Mouse (Mus musculus) midbrain, embryonic 13.5 days (tissue): ENCODE measurements at regions not wholly inside any gene's neighbourhood (a gene's known extent, or its start where the extent isn't known, plus 50 kb on each side); places are given as distances from the start of the nearest gene placed in this dataset.

Experiments used
- ATAC-seq: fragments of 200-750 bp; cut with Nextera tagmentation; 2 replicates; pipeline ENCODE4 v1.8.0; 2017; ENCODE audit warnings: mild to moderate bottlenecking, moderate TSS enrichment, moderate library complexity
- H3K27ac ChIP-seq: fragments of 300-500 bp; sonication (generic); 2 replicates; pipeline ENCODE4 v1.5.1; 2015; ENCODE audit warnings: inconsistent platforms, mild to moderate bottlenecking, moderate library complexity
- H3K27me3 ChIP-seq: fragments of 300-500 bp; sonication (generic); 2 replicates; pipeline ENCODE4 v1.6.1; 2015; ENCODE audit warnings: mild to moderate bottlenecking, inconsistent platforms
- H3K36me3 ChIP-seq: fragments of 300-500 bp; sonication (generic); 2 replicates; pipeline ENCODE4 v1.6.1; 2015; ENCODE audit warnings: mild to moderate bottlenecking, inconsistent platforms
- H3K4me1 ChIP-seq: fragments of 300-500 bp; sonication (generic); replicated peaks from 2 replicates; pipeline ENCODE4 v1.6.1; 2015; ENCODE audit warnings: inconsistent platforms
- H3K4me2 ChIP-seq: fragments of 300-500 bp; sonication (generic); replicated peaks from 2 replicates; pipeline ENCODE4 v1.6.1; 2015; ENCODE audit warnings: moderate library complexity, mild to moderate bottlenecking, inconsistent platforms
- H3K4me3 ChIP-seq: fragments of 300-500 bp; sonication (generic); replicated peaks from 2 replicates; pipeline ENCODE4 v1.5.1; 2015; ENCODE audit warnings: mild to moderate bottlenecking, inconsistent platforms
- H3K9ac ChIP-seq: fragments of 300-500 bp; sonication (generic); replicated peaks from 2 replicates; pipeline ENCODE4 v1.6.1; 2015; ENCODE audit warnings: mild to moderate bottlenecking, inconsistent platforms
- H3K9me3 ChIP-seq: fragments of 300-500 bp; sonication (generic); 2 replicates; pipeline ENCODE4 v1.6.1; 2016; ENCODE audit warnings: mild to moderate bottlenecking, inconsistent platforms
- WGBS: fragments of 180-500 bp; shearing (Covaris S2); methylation state at CpG from one replicate; pipeline ENCODE4 v1.1.7; 2015; 5-methylcytosine and 5-hydroxymethylcytosine counted together

DNA sequence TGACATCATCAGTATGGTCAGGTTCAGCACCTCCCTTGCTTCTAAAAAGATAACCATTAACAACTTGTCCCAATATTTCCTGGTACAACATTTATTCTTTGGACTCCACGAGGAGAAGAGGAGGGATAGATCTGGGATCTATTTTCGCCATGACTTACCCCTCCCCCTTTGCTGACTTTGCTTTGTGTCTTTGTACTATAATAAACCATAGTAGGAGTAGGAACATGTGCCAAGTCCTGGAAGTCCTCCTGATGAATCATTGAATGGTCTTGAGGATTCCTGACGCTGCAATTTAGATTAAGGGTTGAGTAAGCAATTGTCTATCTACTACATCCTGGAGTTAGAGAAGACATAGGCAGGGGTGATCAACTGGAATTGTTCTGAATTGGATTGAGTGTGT, 71.2 kb downstream of the Rbm11 start:
- 83% methylated on average over 3 of the region's 3 CpGs for WGBS

DNA sequence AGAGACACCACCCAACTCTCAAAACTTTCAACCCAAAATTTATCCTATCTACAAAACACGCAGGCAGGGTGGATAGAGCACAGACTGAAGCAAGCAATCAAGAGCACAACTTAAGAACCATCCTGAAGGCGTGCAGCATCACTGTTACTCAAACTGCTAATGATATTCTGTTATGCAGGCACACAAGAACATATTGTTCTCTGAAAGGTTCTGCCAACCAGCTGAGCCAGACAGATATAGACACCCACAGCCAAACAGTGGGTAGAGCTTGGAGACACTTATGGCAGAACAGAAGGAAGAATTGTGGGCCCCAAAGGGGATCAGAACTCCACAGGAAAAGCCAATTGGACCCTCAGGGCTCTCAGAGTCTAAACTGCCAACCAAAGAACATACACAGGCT, 74.9 kb downstream of the Rbm11 start:
- 94% methylated on average over 2 of the region's 2 CpGs for WGBS
- no peaks in the 10 kb centered on the region for H3K9me3 ChIP-seq
- H3K4me3 ChIP-seq, result no peak overlapping the region
- H3K36me3 ChIP-seq, result no peaks in the 10 kb centered on the region
- ATAC-seq, result no peak
- H3K4me2 ChIP-seq, result no peak overlapping the region
- no peak overlapping the region for H3K27ac ChIP-seq
- H3K4me1 ChIP-seq, result no peaks in the 10 kb centered on the region
- no peak overlapping the region for H3K9ac ChIP-seq
- no peaks in the 10 kb centered on the region for H3K27me3 ChIP-seq

More for the DNA sequence above, 71.2 kb downstream of the Rbm11 start:
- Histone ChIP-seq H3K4me2 (no peak overlapping the region), H3K4me1 (no peaks in the 10 kb centered on the region), H3K27me3 (no peaks in the 10 kb centered on the region), H3K27ac (no peak overlapping the region), H3K36me3 (no peaks in the 10 kb centered on the region), H3K9me3 (no peaks in the 10 kb centered on the region), H3K4me3 (no peak overlapping the region), H3K9ac (no peak overlapping the region)
- no peak for ATAC-seq

DNA sequence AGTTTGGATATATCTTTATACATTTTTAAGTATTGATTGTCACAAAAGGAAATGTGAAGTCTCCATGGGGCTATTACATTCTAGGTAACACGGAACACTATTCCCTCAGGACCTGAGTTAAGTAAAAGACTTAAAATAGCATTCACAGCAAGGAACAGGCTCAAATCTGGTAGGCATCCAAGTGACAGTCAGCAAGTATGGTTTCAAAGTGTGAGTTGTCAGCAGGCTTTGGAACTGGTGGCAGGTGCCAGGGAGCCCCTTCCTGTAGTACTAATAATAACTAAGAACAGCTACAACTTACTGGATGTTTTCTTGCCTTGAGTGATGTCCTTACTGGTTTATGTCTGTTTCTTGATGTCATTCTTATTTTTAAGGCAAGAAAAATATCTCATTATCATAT, 79.5 kb downstream of the Rbm11 start:
- 78% methylated on average over 1 of the region's 1 CpGs for WGBS
- Histone ChIP-seq H3K4me1 (no peaks in the 10 kb centered on the region), H3K4me3 (no peak overlapping the region), H3K27me3 (no peaks in the 10 kb centered on the region), H3K4me2 (no peak overlapping the region), H3K9me3 (no peaks in the 10 kb centered on the region), H3K36me3 (no peaks in the 10 kb centered on the region), H3K9ac (no peak overlapping the region), H3K27ac (no peak overlapping the region)
- ATAC-seq, result no peak

DNA sequence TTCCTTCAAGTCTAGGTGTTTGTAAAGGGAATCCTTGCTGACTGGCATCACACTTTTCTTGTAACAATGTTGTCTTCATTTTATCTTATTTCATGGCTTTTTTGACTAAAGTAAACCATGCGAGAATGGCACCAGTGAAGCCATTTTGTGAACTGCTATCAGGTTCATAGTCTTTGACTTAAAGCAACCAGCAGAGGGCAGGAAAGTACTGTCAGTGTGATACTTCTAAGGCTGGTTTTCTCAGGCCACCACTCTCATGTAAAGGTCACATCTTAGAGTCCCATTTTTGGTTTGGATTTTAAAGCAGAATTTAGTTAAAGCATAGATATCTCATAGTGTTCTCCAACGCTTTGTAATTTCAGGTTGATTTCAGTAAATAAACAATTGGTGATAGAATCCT, 83.2 kb downstream of the Rbm11 start:
- ATAC-seq, result peak; percentile 79
- Histone ChIP-seq H3K4me3 (no peak overlapping the region), H3K4me1 (peaks cover 3% of the 10 kb centered on the region; the same call in 1 of the 2 replicates), H3K36me3 (no peaks in the 10 kb centered on the region), H3K27me3 (no peaks in the 10 kb centered on the region), H3K4me2 (no peak overlapping the region), H3K27ac (no peak overlapping the region), H3K9ac (no peak overlapping the region), H3K9me3 (no peaks in the 10 kb centered on the region)
- WGBS, result 64% methylated on average over 2 of the region's 2 CpGs

DNA sequence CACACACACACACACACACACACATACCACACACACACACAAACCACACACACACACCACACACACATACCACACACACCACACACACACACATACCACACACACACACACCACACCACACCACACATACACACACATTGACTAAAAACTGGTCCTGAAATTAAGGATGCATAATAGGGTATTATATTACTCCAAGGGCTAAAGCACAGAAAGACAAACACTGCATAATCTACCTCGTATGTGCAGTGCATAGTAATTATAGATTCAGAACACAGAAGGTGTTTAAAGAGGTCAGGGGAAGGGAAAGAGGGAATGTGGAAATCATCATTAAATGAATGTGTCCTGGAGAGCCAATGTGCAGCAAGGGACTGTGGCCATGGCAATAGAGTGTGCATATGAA, 84.5 kb downstream of the Rbm11 start:
- no peaks in the 10 kb centered on the region for H3K36me3 ChIP-seq
- H3K9ac ChIP-seq, result no peak overlapping the region
- whole genome bisulfite sequencing, result 33% methylated on average over 1 of the region's 1 CpGs
- no peaks in the 10 kb centered on the region for H3K27me3 ChIP-seq
- ATAC-seq, result peak; percentile 58
- H3K27ac ChIP-seq, result no peak overlapping the region
- H3K9me3 ChIP-seq, result no peaks in the 10 kb centered on the region
- no peak overlapping the region for H3K4me2 ChIP-seq
- H3K4me3 ChIP-seq, result no peak overlapping the region
- H3K4me1 ChIP-seq, result peaks cover 3% of the 10 kb centered on the region; the same call in 1 of the 2 replicates
